Mouse (Mus musculus) regulatory T cell (primary cell): ENCODE results near the gene Gm10160.

ENCODE experiments used
- in situ Hi-C: fragments of 300-600 bp; cut with MboI, MseI; formaldehyde crosslinking; loops from one replicate; pipeline ENCODE4 v1.15.1; 2025; ENCODE audit warnings: high pct_unique_total_duplicates

Gm10160 gene

GRCm38 (mm10) chr7:81855694-81856093 lies at the start of gene Gm10160:
TSS of gene Gm10160 (minus strand) at chr7:81855794.
- in situ Hi-C loops, result no loop called here

- in situ Hi-C loops, result loop anchor here (10.0 kb wide), 1 partner anchor 1350 kb away; no protein-coding TSS in a partner anchor
Measured at GRCm38 (mm10) chr7:81904926-81905325, 49.3 kb upstream of the Gm10160 start.

GRCm38 (mm10) chr7:81904094-81904493 lies 48.5 kb upstream of the Gm10160 start:
- in situ Hi-C loops, result loop anchor here (10.0 kb wide), 1 partner anchor 1349 kb away; no protein-coding TSS in a partner anchor

- in situ Hi-C loops, result no loop called here
Measured at GRCm38 (mm10) chr7:81899361-81899760, 43.8 kb upstream of the Gm10160 start.

- in situ Hi-C loops, result no loop called here
Measured at GRCm38 (mm10) chr7:81885128-81885527, 29.5 kb upstream of the Gm10160 start.

- in situ Hi-C loops, result no loop called here
Measured at GRCm38 (mm10) chr7:81881600-81881999, 26.0 kb upstream of the Gm10160 start.

- in situ Hi-C loops, result no loop called here
Measured at GRCm38 (mm10) chr7:81880797-81881196, 25.2 kb upstream of the Gm10160 start.

GRCm38 (mm10) chr7:81880286-81880685 lies 24.7 kb upstream of the Gm10160 start:
- in situ Hi-C loops, result no loop called here

GRCm38 (mm10) chr7:81875372-81875771 lies 19.8 kb upstream of the Gm10160 start:
- in situ Hi-C loops, result no loop called here

GRCm38 (mm10) chr7:81874636-81875035 lies 19.0 kb upstream of the Gm10160 start:
- in situ Hi-C loops, result no loop called here

GRCm38 (mm10) chr7:81873807-81874206 lies 18.2 kb upstream of the Gm10160 start:
- in situ Hi-C loops, result no loop called here

GRCm38 (mm10) chr7:81872493-81873013 lies 17.0 kb upstream of the Gm10160 start:
- in situ Hi-C loops, result no loop called here

GRCm38 (mm10) chr7:81868158-81868557 lies 12.6 kb upstream of the Gm10160 start:
- in situ Hi-C loops, result no loop called here

- in situ Hi-C loops, result no loop called here
Measured at GRCm38 (mm10) chr7:81867231-81867930, 11.8 kb upstream of the Gm10160 start.

- in situ Hi-C loops, result no loop called here
Measured at GRCm38 (mm10) chr7:81865937-81866336, 10.3 kb upstream of the Gm10160 start.

GRCm38 (mm10) chr7:81864552-81864951 lies 9.0 kb upstream of the Gm10160 start:
- in situ Hi-C loops, result loop anchor here (5.0 kb wide), 1 partner anchor 63 kb away; no protein-coding TSS in a partner anchor

GRCm38 (mm10) chr7:81862587-81863583 lies 7.3 kb upstream of the Gm10160 start:
- in situ Hi-C loops, result loop anchor here (5.0 kb wide), 1 partner anchor 64 kb away; no protein-coding TSS in a partner anchor

GRCm38 (mm10) chr7:81861921-81862320 lies 6.3 kb upstream of the Gm10160 start:
- in situ Hi-C loops, result loop anchor here (5.0 kb wide), 1 partner anchor 65 kb away; no protein-coding TSS in a partner anchor

- in situ Hi-C loops, result loop anchor here (5.0 kb wide), 1 partner anchor 66 kb away; no protein-coding TSS in a partner anchor
Measured at GRCm38 (mm10) chr7:81861461-81861860, 5.9 kb upstream of the Gm10160 start.

GRCm38 (mm10) chr7:81860996-81861395 lies 5.4 kb upstream of the Gm10160 start:
- in situ Hi-C loops, result loop anchor here (5.0 kb wide), 1 partner anchor 66 kb away; no protein-coding TSS in a partner anchor

- in situ Hi-C loops, result loop anchor here (5.0 kb wide), 1 partner anchor 67 kb away; no protein-coding TSS in a partner anchor
Measured at GRCm38 (mm10) chr7:81860071-81860470, 4.5 kb upstream of the Gm10160 start.
